Mouse (Mus musculus): ENCODE data around the gene Fbxw4. TPM values are rescaled to one million over a fixed set of nuclear protein-coding genes. Genes with fewer than 3 reads are reported as not detected.

The Fbxw4 gene
- total and polyA plus RNA-seq, 2 experiments = 10.0 to 44.6 TPM

DNA sequence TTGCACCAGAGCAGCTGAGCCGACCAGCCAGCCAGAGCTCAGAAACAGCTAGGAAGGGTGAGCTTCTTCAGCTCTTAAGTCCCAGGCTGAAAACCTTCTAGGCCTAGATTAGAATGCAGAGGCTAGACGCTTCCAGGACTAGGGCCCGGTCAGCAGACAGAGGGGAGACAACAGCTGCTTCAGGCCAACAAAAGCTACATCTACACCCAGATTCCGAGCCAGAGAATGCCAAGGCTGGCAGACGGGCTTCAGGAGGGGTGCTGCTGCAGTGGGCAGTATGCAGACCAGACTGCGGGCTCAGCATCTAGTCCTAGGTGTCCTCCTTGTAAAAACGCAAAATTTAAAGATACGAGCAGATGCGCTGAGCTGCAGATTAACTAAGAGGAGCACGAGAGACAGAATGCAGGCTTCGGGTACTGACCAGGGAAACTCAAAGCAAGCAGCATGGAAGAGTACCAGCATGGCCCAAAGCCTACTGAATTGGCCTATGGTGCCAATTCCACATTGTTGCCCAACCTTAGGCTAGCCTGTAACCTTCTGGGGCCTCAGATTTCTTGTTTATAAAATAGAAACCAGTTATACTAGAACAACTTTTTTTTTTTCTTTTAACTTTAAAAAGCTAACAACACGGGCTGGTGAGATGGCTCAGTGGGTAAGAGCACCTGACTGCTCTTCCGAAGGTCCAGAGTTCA is 51.3 kb downstream of the Fbxw4 start:
- no peaks in the 10 kb centered on the region for H3K36me3 ChIP-seq (ENCODE audit: control insufficient read depth, insufficient read depth, low read length)
- no peaks in the 10 kb centered on the region for H3K27me3 ChIP-seq (ENCODE audit: control insufficient read depth, insufficient read depth, low read length)
- no peak overlapping the region for H3K27ac ChIP-seq (replicated peaks; ENCODE audit: insufficient read depth, low read depth, low read length)
- no peaks in the 10 kb centered on the region for H3K4me1 ChIP-seq (ENCODE audit: control insufficient read depth, insufficient read depth, low read length)
- 93% methylated on average over 13 of the region's 13 CpGs for WGBS
- no peaks in the 10 kb centered on the region for H3K79me2 ChIP-seq (ENCODE audit: control insufficient read depth, insufficient read depth, low read length)
- H3K9ac ChIP-seq (ENCODE audit: low read depth, low read length) = no peak overlapping the region
- no peak for DNase-seq (ENCODE audit: extremely low read depth, low read depth, low spot score)
- H3K4me3 ChIP-seq (ENCODE audit: insufficient read depth, low read depth, low read length) = no peak overlapping the region
- TF ChIP-seq POLR2A (IDR thresholded peaks at IDR 0.05; ENCODE audit: extremely low read depth, insufficient read depth, low read length) (no peak), CTCF (IDR thresholded peaks at IDR 0.05; ENCODE audit: low read depth, low read length) (no peak)

- TF ChIP-seq CTCF (IDR thresholded peaks at IDR 0.05; ENCODE audit: low read depth, low read length) (no peak), POLR2A (IDR thresholded peaks at IDR 0.05; ENCODE audit: extremely low read depth, insufficient read depth, low read length) (no peak)
- Histone ChIP-seq H3K4me3 (ENCODE audit: insufficient read depth, low read depth, low read length) (no peak overlapping the region), H3K36me3 (ENCODE audit: control insufficient read depth, insufficient read depth, low read length) (no peaks in the 10 kb centered on the region), H3K79me2 (ENCODE audit: control insufficient read depth, insufficient read depth, low read length) (no peaks in the 10 kb centered on the region), H3K4me1 (ENCODE audit: control insufficient read depth, insufficient read depth, low read length) (no peaks in the 10 kb centered on the region), H3K27me3 (ENCODE audit: control insufficient read depth, insufficient read depth, low read length) (no peaks in the 10 kb centered on the region), H3K27ac (replicated peaks; ENCODE audit: insufficient read depth, low read depth, low read length) (no peak overlapping the region), H3K9ac (ENCODE audit: low read depth, low read length) (no peak overlapping the region)
- no peak for DNase-seq (ENCODE audit: extremely low read depth, low read depth, low spot score)
- 92% methylated on average over 7 of the region's 7 CpGs for WGBS
Observed at GRCm38 (mm10) chr19:45607479-45607878, 52.6 kb downstream of the Fbxw4 start.

GRCm38 (mm10) chr19:45606701-45607100 is 53.4 kb downstream of the Fbxw4 start:
- TF ChIP-seq CTCF (IDR thresholded peaks at IDR 0.05; ENCODE audit: low read depth, low read length) (no peak), POLR2A (IDR thresholded peaks at IDR 0.05; ENCODE audit: extremely low read depth, insufficient read depth, low read length) (no peak)
- Histone ChIP-seq H3K36me3 (ENCODE audit: control insufficient read depth, insufficient read depth, low read length) (no peaks in the 10 kb centered on the region), H3K27me3 (ENCODE audit: control insufficient read depth, insufficient read depth, low read length) (no peaks in the 10 kb centered on the region), H3K4me1 (ENCODE audit: control insufficient read depth, insufficient read depth, low read length) (no peaks in the 10 kb centered on the region), H3K27ac (replicated peaks; ENCODE audit: insufficient read depth, low read depth, low read length) (no peak overlapping the region), H3K4me3 (ENCODE audit: insufficient read depth, low read depth, low read length) (no peak overlapping the region), H3K79me2 (ENCODE audit: control insufficient read depth, insufficient read depth, low read length) (no peaks in the 10 kb centered on the region), H3K9ac (ENCODE audit: low read depth, low read length) (no peak overlapping the region)
- WGBS = 96% methylated on average over 4 of the region's 4 CpGs
- DNase-seq (ENCODE audit: extremely low read depth, low read depth, low spot score) = no peak

- DNase-seq (ENCODE audit: extremely low read depth, low read depth, low spot score) = no peak
- no peaks in the 10 kb centered on the region; the same call in 1 of the 2 replicates for H3K79me2 ChIP-seq (ENCODE audit: control insufficient read depth, insufficient read depth, low read length)
- H3K4me3 ChIP-seq (ENCODE audit: insufficient read depth, low read depth, low read length) = no peak overlapping the region
- no peaks in the 10 kb centered on the region for H3K27me3 ChIP-seq (ENCODE audit: control insufficient read depth, insufficient read depth, low read length)
- no peaks in the 10 kb centered on the region for H3K36me3 ChIP-seq (ENCODE audit: control insufficient read depth, insufficient read depth, low read length)
- no peak overlapping the region for H3K9ac ChIP-seq (ENCODE audit: low read depth, low read length)
- no peaks in the 10 kb centered on the region for H3K4me1 ChIP-seq (ENCODE audit: control insufficient read depth, insufficient read depth, low read length)
- TF ChIP-seq POLR2A (IDR thresholded peaks at IDR 0.05; ENCODE audit: extremely low read depth, insufficient read depth, low read length) (no peak), CTCF (IDR thresholded peaks at IDR 0.05; ENCODE audit: low read depth, low read length) (no peak)
- 91% methylated on average over 5 of the region's 5 CpGs for WGBS
- H3K27ac ChIP-seq (replicated peaks; ENCODE audit: insufficient read depth, low read depth, low read length) = no peak overlapping the region
Observed at GRCm38 (mm10) chr19:45602606-45603005, 57.5 kb downstream of the Fbxw4 start.

- 98% methylated on average over 4 of the region's 4 CpGs for WGBS
- TF ChIP-seq POLR2A (IDR thresholded peaks at IDR 0.05; ENCODE audit: extremely low read depth, insufficient read depth, low read length) = no peak
- TF ChIP-seq CTCF (IDR thresholded peaks at IDR 0.05; ENCODE audit: low read depth, low read length) = no peak
- no peaks in the 10 kb centered on the region for H3K36me3 ChIP-seq (ENCODE audit: control insufficient read depth, insufficient read depth, low read length)
Observed at GRCm38 (mm10) chr19:45597106-45597505, 63.0 kb downstream of the Fbxw4 start.

GRCm38 (mm10) chr19:45596434-45596833 is 63.7 kb downstream of the Fbxw4 start:
- no peak for DNase-seq (ENCODE audit: extremely low read depth, low read depth, low spot score)
- Histone ChIP-seq H3K36me3 (ENCODE audit: control insufficient read depth, insufficient read depth, low read length) (no peaks in the 10 kb centered on the region), H3K9ac (ENCODE audit: low read depth, low read length) (no peak overlapping the region), H3K4me1 (ENCODE audit: control insufficient read depth, insufficient read depth, low read length) (no peaks in the 10 kb centered on the region), H3K4me3 (ENCODE audit: insufficient read depth, low read depth, low read length) (no peak overlapping the region), H3K79me2 (ENCODE audit: control insufficient read depth, insufficient read depth, low read length) (no peaks in the 10 kb centered on the region; the same call in 1 of the 2 replicates), H3K27ac (replicated peaks; ENCODE audit: insufficient read depth, low read depth, low read length) (no peak overlapping the region), H3K27me3 (ENCODE audit: control insufficient read depth, insufficient read depth, low read length) (no peaks in the 10 kb centered on the region)
- TF ChIP-seq CTCF (IDR thresholded peaks at IDR 0.05; ENCODE audit: low read depth, low read length) (no peak), POLR2A (IDR thresholded peaks at IDR 0.05; ENCODE audit: extremely low read depth, insufficient read depth, low read length) (no peak)
- 92% methylated on average over 6 of the region's 6 CpGs for WGBS

More at GRCm38 (mm10) chr19:45597106-45597505, 63.0 kb downstream of the Fbxw4 start:
- DNase-seq (ENCODE audit: extremely low read depth, low read depth, low spot score) = no peak
- Histone ChIP-seq H3K79me2 (ENCODE audit: control insufficient read depth, insufficient read depth, low read length) (no peaks in the 10 kb centered on the region; the same call in 1 of the 2 replicates), H3K9ac (ENCODE audit: low read depth, low read length) (no peak overlapping the region), H3K27me3 (ENCODE audit: control insufficient read depth, insufficient read depth, low read length) (no peaks in the 10 kb centered on the region), H3K4me1 (ENCODE audit: control insufficient read depth, insufficient read depth, low read length) (no peaks in the 10 kb centered on the region), H3K4me3 (ENCODE audit: insufficient read depth, low read depth, low read length) (no peak overlapping the region), H3K27ac (replicated peaks; ENCODE audit: insufficient read depth, low read depth, low read length) (no peak overlapping the region)

Measured in liver, adult 2 months (tissue).